Mouse (Mus musculus) ES-Bruce4 (cell line): Measurements from ENCODE around the gene Myo18a.

ENCODE experiments used
- CTCF ChIP-seq: IDR thresholded peaks from one replicate; pipeline ENCODE4 v1.8.1; 2011; ENCODE audit warnings: low read depth, low read length
- EP300 ChIP-seq: IDR thresholded peaks from 2 replicates; pipeline ENCODE4 v1.6.1; 2011; ENCODE audit warnings: low read depth, low read length; ENCODE audit not compliant: insufficient read depth

- TF ChIP-seq EP300: no peak
- TF ChIP-seq CTCF: peak; percentile 93
Observed at GRCm38 (mm10) chr11:77825853-77826252, 62.8 kb downstream of the Myo18a start.
